Mouse (Mus musculus): ENCODE measurements around the gene Dpf3.

The Dpf3 gene

DNA sequence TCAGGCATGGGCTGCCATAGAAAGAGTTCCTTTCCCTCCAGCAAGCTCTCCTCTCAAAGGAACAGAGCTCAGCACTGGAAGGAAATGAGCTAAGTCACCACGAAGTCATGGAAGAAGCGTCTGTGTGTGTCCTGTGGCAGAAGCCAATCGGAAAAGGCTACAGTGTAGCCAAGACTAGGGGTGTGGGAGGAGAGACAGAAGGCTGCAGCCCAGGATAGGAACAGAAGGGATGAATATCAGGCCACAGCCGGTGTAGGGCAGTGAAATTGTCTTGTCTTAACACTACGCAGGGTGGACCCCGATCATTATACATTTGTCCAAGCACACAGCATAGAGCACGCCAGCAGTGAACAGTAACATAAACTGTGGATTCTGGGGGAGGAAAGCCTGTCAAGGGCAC lies 157.5 kb downstream of the Dpf3 start:
- peak; percentile 62 to 67 for DNase-seq

DNA sequence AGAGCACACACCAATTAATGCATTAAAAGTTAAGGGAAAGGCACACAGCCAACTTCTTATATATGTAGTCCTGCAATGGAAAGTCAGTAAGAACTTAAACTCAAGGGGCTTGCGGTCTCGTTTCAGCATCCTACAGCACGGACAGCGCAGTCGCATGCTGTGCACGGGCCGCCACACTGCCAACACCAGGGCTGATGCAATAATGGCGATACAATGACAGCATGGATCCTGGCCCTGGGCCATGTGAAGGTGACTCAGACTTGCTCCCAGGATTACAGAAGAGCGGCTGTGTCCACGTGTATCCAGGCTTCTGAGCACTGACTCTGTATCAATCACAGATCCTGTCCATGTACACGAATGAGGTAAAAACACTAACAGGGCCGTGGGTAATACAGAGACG lies 158.6 kb downstream of the Dpf3 start:
- peak; percentile 70 for DNase-seq

GRCm38 (mm10) chr12:83328491-83328890 lies 159.0 kb downstream of the Dpf3 start:
- DNase-seq: no peak

GRCm38 (mm10) chr12:83327451-83327850 lies 160.1 kb downstream of the Dpf3 start:
- no peak for DNase-seq

GRCm38 (mm10) chr12:83320725-83321124 lies 166.8 kb downstream of the Dpf3 start:
- no peak for DNase-seq

DNA sequence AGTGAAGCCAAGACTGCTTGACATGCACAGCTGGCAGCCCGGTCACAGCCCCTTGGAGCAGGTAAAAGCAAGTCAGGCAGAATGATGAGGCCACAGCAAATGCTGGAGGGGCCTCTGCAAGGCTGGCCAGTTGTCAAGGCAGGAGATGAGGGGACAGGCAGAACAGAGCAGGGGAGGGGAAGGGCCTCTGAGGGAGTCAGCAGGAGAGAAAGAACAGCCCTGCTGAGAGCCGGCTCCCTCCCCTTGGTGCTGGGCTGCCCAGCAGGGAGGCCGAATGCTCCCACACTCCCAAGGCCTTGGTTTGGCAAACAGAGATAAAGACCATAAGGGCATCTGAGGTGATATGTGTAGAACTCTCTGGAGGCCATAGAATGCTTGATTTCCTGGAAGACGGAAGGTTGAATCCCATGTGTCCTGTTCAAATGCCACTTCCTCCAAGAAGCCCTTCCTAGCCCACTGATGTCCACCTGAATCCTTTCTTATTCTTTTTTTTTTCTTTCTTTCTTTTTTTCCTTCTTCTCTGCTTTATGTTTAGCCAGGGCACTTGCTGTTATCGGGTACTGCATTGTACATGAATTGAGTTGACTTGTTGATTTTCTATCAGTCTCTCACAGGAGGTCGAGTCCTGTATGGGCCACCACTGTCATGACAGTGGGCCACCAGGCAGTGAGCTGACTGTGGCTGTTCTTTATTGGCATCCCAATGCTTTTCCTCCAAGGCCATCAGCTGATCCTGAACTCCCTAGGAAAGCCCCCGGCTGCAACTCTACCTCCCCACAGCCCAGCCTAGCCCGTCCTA lies 169.7 kb downstream of the Dpf3 start:
- DNase-seq: peak; percentile 55 to 74

DNA sequence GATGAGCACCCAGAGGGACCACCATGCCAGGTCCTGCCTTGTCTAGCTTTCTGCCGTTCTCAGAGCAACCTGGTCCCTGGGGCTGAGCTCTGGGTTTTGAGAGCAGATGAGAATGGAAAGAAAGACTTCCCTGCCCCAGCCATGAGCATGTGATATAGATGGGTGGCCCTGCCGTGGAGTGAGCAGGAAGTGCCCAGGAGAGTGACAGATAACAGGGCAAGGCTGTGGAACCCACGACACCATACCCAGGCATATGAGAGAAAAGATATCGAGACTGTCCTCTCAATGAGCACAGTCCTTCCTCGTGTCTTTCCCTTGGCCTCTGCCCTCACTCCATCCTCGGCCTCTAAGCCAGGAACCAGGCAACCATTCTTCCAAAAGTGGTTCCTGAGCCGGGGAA lies 172.8 kb downstream of the Dpf3 start:
- DNase-seq: no peak

- no peak for DNase-seq
Measured at GRCm38 (mm10) chr12:83312818-83313217, 174.7 kb downstream of the Dpf3 start.

- DNase-seq: no peak
Measured at GRCm38 (mm10) chr12:83310567-83310966, 176.9 kb downstream of the Dpf3 start.

DNA sequence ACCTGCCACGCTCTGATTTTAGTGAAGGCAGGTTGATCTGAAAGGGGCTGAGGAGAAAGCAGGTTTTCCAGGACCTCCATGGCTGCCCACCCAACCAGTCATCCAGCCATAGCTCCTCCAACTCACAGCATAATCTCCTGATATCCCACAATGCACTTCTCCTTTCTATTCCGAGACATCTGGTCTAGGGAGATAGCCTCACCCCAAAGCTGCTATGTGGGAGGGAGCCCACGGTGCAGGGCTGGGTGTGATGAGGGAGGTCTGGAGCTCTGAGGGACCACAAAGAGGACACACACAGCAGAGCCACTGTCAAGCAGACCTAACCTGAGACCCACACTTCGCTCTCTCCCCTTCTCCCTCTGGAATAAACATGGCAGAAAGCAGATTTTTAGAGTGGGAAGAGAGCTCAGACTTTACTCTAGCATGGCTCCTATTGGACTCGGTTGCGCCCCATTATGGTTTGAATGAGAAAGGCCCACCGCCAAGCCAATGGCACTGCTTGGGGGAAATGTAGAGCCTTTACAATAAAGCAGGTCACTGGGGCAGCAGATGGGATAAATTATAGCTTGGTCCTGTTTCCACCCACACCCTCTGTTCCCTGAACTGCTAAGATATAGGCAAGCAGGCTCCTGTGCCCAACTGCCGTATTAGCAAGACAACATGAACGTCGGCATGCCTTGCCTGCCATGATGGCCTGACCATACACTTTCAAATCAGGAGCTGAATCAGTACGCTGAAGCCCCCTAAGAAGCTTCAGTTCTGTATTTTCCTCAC lies 178.3 kb downstream of the Dpf3 start:
- no peak for DNase-seq

- DNase-seq: no peak
Measured at GRCm38 (mm10) chr12:83308627-83309026, 178.9 kb downstream of the Dpf3 start.

- DNase-seq: peak; percentile 50 to 52
Measured at GRCm38 (mm10) chr12:83303221-83303620, 184.3 kb downstream of the Dpf3 start.

GRCm38 (mm10) chr12:83302320-83303153 lies 185.0 kb downstream of the Dpf3 start:
- DNase-seq: peak; percentile 90 to 94

DNA sequence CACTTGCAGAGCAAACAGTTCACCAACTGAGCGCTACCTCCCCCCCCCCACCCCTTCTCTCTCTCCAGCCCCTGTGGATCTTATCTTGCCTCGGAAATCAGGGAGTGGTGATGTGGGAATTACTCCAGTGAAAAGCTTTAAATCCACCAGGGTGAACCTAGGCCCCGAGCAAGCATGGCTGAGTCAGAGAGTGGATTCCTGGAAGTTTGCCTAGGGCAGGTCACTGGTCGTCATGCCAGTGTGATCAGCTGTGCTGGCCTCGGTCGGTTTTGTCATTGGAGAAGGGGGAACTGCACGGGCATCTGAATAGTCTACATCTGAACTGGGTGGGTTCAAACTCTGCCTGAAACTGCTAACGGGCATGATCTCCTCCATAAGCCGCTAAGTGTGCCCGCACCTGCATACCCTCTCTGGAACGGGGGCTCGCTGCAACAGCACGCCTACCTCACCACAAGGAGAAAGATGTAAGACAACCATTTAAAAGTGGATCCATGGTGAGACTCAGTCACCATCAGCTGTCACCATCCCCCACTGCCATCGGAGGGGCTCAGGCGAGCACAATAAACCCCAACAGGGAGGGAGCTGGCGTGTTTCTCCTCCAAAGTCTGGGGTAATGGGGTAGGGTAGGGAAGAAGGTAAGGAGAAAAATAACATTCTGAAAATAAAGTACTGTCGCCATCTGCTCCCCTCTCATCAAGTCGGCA lies 185.7 kb downstream of the Dpf3 start:
- DNase-seq: peak; percentile 74 to 80

DNA sequence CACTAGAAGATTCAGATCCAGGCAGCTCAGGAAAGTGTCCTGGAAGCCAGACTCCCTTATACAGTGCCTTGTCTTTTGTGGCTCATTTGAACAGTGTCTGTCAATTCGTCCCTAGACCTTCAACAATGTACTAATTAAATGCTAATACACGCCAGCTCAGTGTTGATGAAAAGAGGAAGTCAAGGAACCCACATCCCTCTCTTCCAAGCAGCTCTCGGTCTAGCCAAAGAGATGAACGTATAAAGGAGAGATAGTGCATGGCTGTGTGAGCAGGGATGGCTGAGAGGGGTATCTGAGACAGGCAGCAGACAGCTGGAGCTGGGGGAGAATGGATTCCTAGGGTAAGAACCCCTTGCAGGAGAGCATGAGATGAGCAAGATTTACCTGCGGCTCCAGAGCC lies 189.2 kb downstream of the Dpf3 start:
- DNase-seq: no peak

- DNase-seq: no peak
Measured at GRCm38 (mm10) chr12:83295031-83295430, 192.5 kb downstream of the Dpf3 start.

- DNase-seq: no peak
Measured at GRCm38 (mm10) chr12:83291915-83292314, 195.6 kb downstream of the Dpf3 start.

- peak; percentile 40 to 62 for DNase-seq
Measured at GRCm38 (mm10) chr12:83286496-83287492, 200.7 kb downstream of the Dpf3 start.

DNA sequence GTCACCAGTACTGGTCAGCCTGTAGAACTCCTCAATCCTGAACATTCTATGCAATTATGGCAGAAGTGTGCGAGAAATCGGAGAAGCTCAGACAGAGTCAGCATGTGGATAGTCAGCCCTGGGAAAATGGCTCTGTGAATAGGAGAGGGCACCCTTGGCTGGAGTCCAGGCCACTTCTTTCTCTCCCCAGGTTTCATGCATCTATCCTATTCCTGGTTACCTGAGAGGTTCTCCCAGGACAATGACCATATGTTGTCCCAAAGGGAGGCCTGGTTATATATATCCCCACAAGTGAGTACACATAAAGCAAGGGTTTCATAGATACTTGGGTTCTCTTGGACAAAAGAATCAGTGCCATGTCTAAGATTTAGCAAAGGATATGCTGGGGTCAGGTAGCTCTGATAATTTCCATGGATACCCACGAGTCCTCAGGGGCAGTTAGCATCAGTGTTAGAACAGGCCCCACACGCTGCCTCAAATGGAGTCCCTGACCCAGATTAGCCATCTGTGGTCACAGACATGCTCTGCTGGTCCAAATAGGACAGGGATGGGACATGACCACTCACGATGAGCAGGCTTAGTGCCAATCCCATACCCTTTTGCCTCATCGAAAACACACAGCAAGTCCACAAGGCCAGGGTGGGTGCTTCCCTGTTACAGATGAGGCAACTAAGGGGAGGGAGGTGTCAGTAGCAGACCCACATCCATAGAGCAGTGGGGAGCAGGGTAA lies 203.8 kb downstream of the Dpf3 start:
- peak; percentile 72 to 76 for DNase-seq

Data from cerebellum, postnatal 10 days (tissue).